Mouse (Mus musculus) small intestine, adult 2 months (tissue): ENCODE measurements around the gene Fth1.

Experiments used
- CTCF ChIP-seq: fragments of 200-500 bp; IDR thresholded peaks from 2 replicates; pipeline ENCODE4 v1.5.1; 2012; ENCODE audit warnings: low read depth, mild to moderate bottlenecking, control low read depth, inconsistent platforms, low read length, moderate library complexity, mixed read lengths; ENCODE audit not compliant: insufficient replicate concordance, insufficient read length; ENCODE audit errors: extremely low read depth
- POLR2A ChIP-seq: fragments of 200-500 bp; IDR thresholded peaks from 2 replicates; pipeline ENCODE4 v1.6.1; 2012; ENCODE audit warnings: low read depth, mild to moderate bottlenecking, control low read depth, inconsistent platforms, low read length, moderate library complexity

GRCm38 (mm10) chr19:9987593-9987992 lies 7.2 kb downstream of the Fth1 start:
- no peak for TF ChIP-seq CTCF
- TF ChIP-seq POLR2A, result no peak
